Mouse (Mus musculus): Measurements from ENCODE around the gene Dnah2.

DNA sequence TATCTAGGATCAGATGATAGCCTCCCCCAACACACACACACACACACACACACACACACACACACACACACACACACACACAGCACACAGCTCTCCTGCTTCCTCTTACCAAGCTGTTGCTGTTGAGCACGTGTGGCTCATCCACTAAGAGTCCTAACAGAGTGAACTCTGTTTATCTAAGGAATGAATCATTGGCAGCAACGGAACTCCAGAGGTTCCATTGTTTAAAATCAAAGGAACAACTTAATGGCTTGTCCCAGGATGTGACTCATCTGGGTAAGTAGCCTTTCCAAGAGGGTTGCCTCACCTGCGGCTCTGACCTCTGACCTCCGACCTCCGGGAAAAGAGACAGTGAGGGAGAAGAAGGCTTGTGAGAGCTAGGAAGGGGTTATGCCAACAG lies 105.6 kb downstream of the Dnah2 start:
- TF ChIP-seq EP300 (IDR thresholded peaks at IDR 0.05; ENCODE audit: low read depth) (no peak), CTCF (IDR thresholded peaks at IDR 0.05; ENCODE audit: low read depth) (no peak)

Data from liver, embryonic 14.5 days (tissue).